Mouse (Mus musculus) right cerebral cortex, postnatal 10 days (tissue): Measurements from ENCODE around the gene Eprs.

Source experiments
- DNase-seq, 2 experiments: peaks; one replicate each; pipeline ENCODE4 v3.0.0; 2021; ENCODE audit warnings: low spot score in 2 of 2

The Eprs gene

GRCm38 (mm10) chr1:185358211-185358610 is 4.6 kb upstream of the Eprs start:
- DNase-seq, result no peak

- peak; percentile 60 to 76 for DNase-seq
Measured at GRCm38 (mm10) chr1:185363526-185364182, 810 bp downstream of the Eprs start.

GRCm38 (mm10) chr1:185364183-185364540 is 1.3 kb downstream of the Eprs start:
- no peak for DNase-seq

GRCm38 (mm10) chr1:185367383-185367782 is 4.5 kb downstream of the Eprs start:
- DNase-seq, result no peak

GRCm38 (mm10) chr1:185369979-185370378 is 7.1 kb downstream of the Eprs start:
- no peak for DNase-seq

- no peak for DNase-seq
Measured at GRCm38 (mm10) chr1:185376390-185376789, 13.5 kb downstream of the Eprs start.

GRCm38 (mm10) chr1:185377429-185377828 is 14.6 kb downstream of the Eprs start:
- no peak for DNase-seq

- DNase-seq, result no peak
Measured at GRCm38 (mm10) chr1:185401615-185402014, 38.8 kb downstream of the Eprs start.

GRCm38 (mm10) chr1:185404021-185404420 is 41.2 kb downstream of the Eprs start:
- DNase-seq, result peak in 1 of 2 experiments; percentile 49

- no peak for DNase-seq
Measured at GRCm38 (mm10) chr1:185405921-185406320, 43.1 kb downstream of the Eprs start.

GRCm38 (mm10) chr1:185409831-185410230 is 47.0 kb downstream of the Eprs start:
- DNase-seq, result no peak

GRCm38 (mm10) chr1:185418011-185418410 is 55.2 kb downstream of the Eprs start:
- no peak for DNase-seq

- no peak for DNase-seq
Measured at GRCm38 (mm10) chr1:185419805-185420204, 57.0 kb downstream of the Eprs start.

GRCm38 (mm10) chr1:185420776-185421175 is 57.9 kb downstream of the Eprs start:
- DNase-seq, result no peak

- no peak for DNase-seq
Measured at GRCm38 (mm10) chr1:185426583-185426982, 63.7 kb downstream of the Eprs start.

GRCm38 (mm10) chr1:185430488-185430887 is 67.6 kb downstream of the Eprs start:
- no peak for DNase-seq

GRCm38 (mm10) chr1:185431245-185431997 is 68.6 kb downstream of the Eprs start:
- no peak for DNase-seq

- DNase-seq, result no peak
Measured at GRCm38 (mm10) chr1:185431998-185432317, 69.1 kb downstream of the Eprs start.

GRCm38 (mm10) chr1:185433112-185433511 is 70.3 kb downstream of the Eprs start:
- DNase-seq, result no peak

GRCm38 (mm10) chr1:185438841-185439580 is 76.2 kb downstream of the Eprs start:
- DNase-seq, result peak; percentile 92

- DNase-seq, result peak; percentile 58 to 59
Measured at GRCm38 (mm10) chr1:185441703-185442472, 79.0 kb downstream of the Eprs start.

- DNase-seq, result no peak
Measured at GRCm38 (mm10) chr1:185448936-185449335, 86.1 kb downstream of the Eprs start.
